Mouse (Mus musculus) testis, postnatal 10 days (tissue): ENCODE results near the gene Slamf6.

Experiments used
- DNase-seq: peaks from one replicate; pipeline ENCODE4 v3.0.0; 2021; ENCODE audit warnings: low spot score

The Slamf6 gene

GRCm38 (mm10) chr1:171957411-171957810 is 40.1 kb downstream of the Slamf6 start:
- no peak for DNase-seq

GRCm38 (mm10) chr1:171960726-171961125 is 43.4 kb downstream of the Slamf6 start:
- no peak for DNase-seq

GRCm38 (mm10) chr1:171961704-171962103 is 44.4 kb downstream of the Slamf6 start:
- no peak for DNase-seq

GRCm38 (mm10) chr1:171963613-171964012 is 46.3 kb downstream of the Slamf6 start:
- no peak for DNase-seq

- no peak for DNase-seq
Observed at GRCm38 (mm10) chr1:171966054-171966790, 48.9 kb downstream of the Slamf6 start.

- no peak for DNase-seq
Observed at GRCm38 (mm10) chr1:171969221-171969620, 51.9 kb downstream of the Slamf6 start.

GRCm38 (mm10) chr1:171970854-171971586 is 53.7 kb downstream of the Slamf6 start:
- DNase-seq = peak; percentile 20

- peak; percentile 3 for DNase-seq
Observed at GRCm38 (mm10) chr1:171974361-171974760, 57.0 kb downstream of the Slamf6 start.

GRCm38 (mm10) chr1:171975377-171975776 is 58.1 kb downstream of the Slamf6 start:
- DNase-seq = peak; percentile 34

- DNase-seq = no peak
Observed at GRCm38 (mm10) chr1:171975831-171976230, 58.5 kb downstream of the Slamf6 start.

- DNase-seq = no peak
Observed at GRCm38 (mm10) chr1:171976826-171977539, 59.7 kb downstream of the Slamf6 start.

GRCm38 (mm10) chr1:171977891-171978290 is 60.6 kb downstream of the Slamf6 start:
- DNase-seq = peak; percentile 16

GRCm38 (mm10) chr1:171979969-171980730 is 62.8 kb downstream of the Slamf6 start:
- DNase-seq = peak; percentile 24

- DNase-seq = peak; percentile 3
Observed at GRCm38 (mm10) chr1:171982170-171982569, 64.9 kb downstream of the Slamf6 start.

- no peak for DNase-seq
Observed at GRCm38 (mm10) chr1:171982740-171983139, 65.4 kb downstream of the Slamf6 start.

- peak; percentile 10 for DNase-seq
Observed at GRCm38 (mm10) chr1:171983372-171984001, 66.2 kb downstream of the Slamf6 start.

GRCm38 (mm10) chr1:171984121-171984520 is 66.8 kb downstream of the Slamf6 start:
- peak; percentile 17 for DNase-seq

- DNase-seq = no peak
Observed at GRCm38 (mm10) chr1:171991883-171992282, 74.6 kb downstream of the Slamf6 start.

GRCm38 (mm10) chr1:171992901-171993530 is 75.7 kb downstream of the Slamf6 start:
- peak; percentile 9 for DNase-seq

GRCm38 (mm10) chr1:171994501-171994900 is 77.2 kb downstream of the Slamf6 start:
- DNase-seq = peak; percentile 24
